Comparison of ENCODE assay signal across 11 mouse cellular contexts in genomic region chr16:92825204-92825843, GRCm38 (mm10). TPM values are rescaled to one million over a fixed set of nuclear protein-coding genes. Genes with fewer than 3 reads are reported as not detected.
DNase-seq lines count a peak whose midpoint lies in the region; ATAC-seq and TF ChIP-seq lines count a peak whose summit lies in the region.
"Had no signal": no experiment of that assay in that cellular context is flagged by ENCODE, and none has a peak within 500 bp of the region (broad histone marks: within the 10 kb centered on the region; RNA-seq: fewer than 3 reads in every experiment).

No protein-coding gene starts in this region.

- peaks cover 51% of the 10 kb centered on the region for H3K4me1 ChIP-seq in thymus, adult 2 months (replicated peaks; ENCODE audit: control insufficient read depth, insufficient read depth, low read length)
- H3K4me1 ChIP-seq in erythroblast, embryonic 14.5 days (ENCODE audit: control insufficient read depth) = peaks cover 62% of the 10 kb centered on the region

- WGBS in thymus, adult 2 months = 4% methylated on average over 18 of the region's 18 CpGs

- peaks cover 8% of the 10 kb centered on the region for H3K36me3 ChIP-seq in thymus, adult 2 months (ENCODE audit: control insufficient read depth, insufficient read depth, low read length)
- H3K36me3 ChIP-seq in erythroblast, embryonic 14.5 days (ENCODE audit: control insufficient read depth) = peaks cover 24% of the 10 kb centered on the region
- H3K36me3 ChIP-seq: forebrain, embryonic 15.5 days; midbrain, embryonic 12.5 days had no signal

- no peak for TF ChIP-seq CTCF in thymus, adult 2 months (IDR thresholded peaks at IDR 0.05; ENCODE audit: borderline replicate concordance, control insufficient read depth, extremely low read depth, insufficient read depth, low read length, poor library complexity)

- peak overlapping the region; percentile 88 for H3K27ac ChIP-seq in thymus, adult 2 months (ENCODE audit: control insufficient read depth, insufficient read depth, low read length)
- H3K27ac ChIP-seq: forebrain, embryonic 15.5 days; midbrain, embryonic 12.5 days had no signal

- no peaks in the 10 kb centered on the region for H3K9me3 ChIP-seq in erythroblast, embryonic 14.5 days (ENCODE audit: control insufficient read depth, low read length)
- H3K9me3 ChIP-seq: forebrain, embryonic 15.5 days; midbrain, embryonic 12.5 days had no signal

- H3K27me3 ChIP-seq in thymus, adult 2 months (ENCODE audit: control insufficient read depth, insufficient read depth, low read length) = no peaks in the 10 kb centered on the region
- H3K27me3 ChIP-seq in erythroblast, embryonic 14.5 days (ENCODE audit: control insufficient read depth) = no peaks in the 10 kb centered on the region; the same call in 1 of the 2 replicates
- H3K27me3 ChIP-seq: forebrain, embryonic 15.5 days had no signal

- peak; percentile 43 for DNase-seq in thymus, adult 2 months
- DNase-seq in thymus, adult 18-20 months = no peak
- peak; percentile 60 for DNase-seq in thymus, postnatal 4 days
- no peak for DNase-seq in heart, adult 11 months
- DNase-seq in layer of hippocampus, adult 9-11 months = no peak
- DNase-seq in heart, postnatal 36 days = no peak
- DNase-seq: cerebellum, adult 8-10 months had no signal

- intact Hi-C loops in heart, postnatal 36 days (cut with DNase I) = loop anchor here (5.0 to 10.0 kb wide), 3 partner anchors 247 to 629 kb away; no protein-coding TSS in a partner anchor

- ATAC-seq in megakaryocyte-erythroid progenitor cell, adult 5-6 weeks (replicated peaks; ENCODE audit: low FRiP score, low TSS enrichment, poor library complexity, severe bottlenecking) = peak; percentile 35
- ATAC-seq: forebrain, embryonic 15.5 days had no signal

- TF ChIP-seq POLR2A in thymus, adult 2 months (IDR thresholded peaks at IDR 0.05; ENCODE audit: control insufficient read depth, extremely low read depth, insufficient read depth, low read length, poor library complexity) = no peak

- peak overlapping the region; percentile 61 for H3K4me3 ChIP-seq in thymus, adult 2 months (ENCODE audit: control insufficient read depth, insufficient read depth, low read length)
- H3K4me3 ChIP-seq in erythroblast, embryonic 14.5 days (replicated peaks) = peak overlapping the region; percentile 82
- H3K4me3 ChIP-seq: forebrain, embryonic 15.5 days; midbrain, embryonic 12.5 days had no signal

RNA-seq across cellular contexts. Expression of gene Runx1, which starts 0.6 kb away (rescaled TPM):
- 87.4 and 128 TPM in 2 replicates for polyA plus RNA-seq in thymus, adult 2 months (2012; rRNA removed)
- polyA plus RNA-seq in erythroblast, embryonic 14.5 days (2012) = 4.3 and 4.6 TPM in 2 replicates
- 77.2 and 84.1 TPM in 2 replicates for total RNA-seq in megakaryocyte-erythroid progenitor cell, adult 5-6 weeks (2014; fragmentation: Nextera tagmentation)
- total RNA-seq in megakaryocyte-erythroid progenitor cell, adult 5-6 weeks (2017) = 16.4 and 29.1 TPM in 2 replicates
- 1 to 10 TPM; 2.4 to 3.3 TPM for total RNA-seq in heart, postnatal 36 days (2021)

Comparison
In these comparisons a context has a peak if more than half of its experiments do, and no peak if none do; other contexts are left out.
1. DNase-seq: peak in thymus, adult 2 months (single experiment) and thymus, postnatal 4 days (single experiment); none in thymus, adult 18-20 months (0 of 2), heart, adult 11 months (single experiment), layer of hippocampus, adult 9-11 months (single experiment) and heart, postnatal 36 days (0 of 2).
2. RNA of gene Runx1, which starts 0.6 kb away (total RNA-seq): 16.4 to 84.1 TPM in megakaryocyte-erythroid progenitor cell, adult 5-6 weeks; 2.4 to 3.3 TPM in heart, postnatal 36 days; every median in the first group is over 4 times any median in the second.